Mouse (Mus musculus): ENCODE results near the gene Mcrs1. TPM values are rescaled to one million over a fixed set of nuclear protein-coding genes. Genes with fewer than 3 reads are reported as not detected.

The Mcrs1 gene
- polyA plus RNA-seq (2011; ENCODE audit: insufficient read depth, insufficient read length, low replicate concordance, missing spikeins): 31.9 and 39.0 TPM in 2 replicates

GRCm38 (mm10) chr15:99251626-99252380, at the start of gene Mcrs1:
Mcrs1 (minus strand) TSS chr15:99251961.
- peak within 1 kb of the TSS; percentile 96 for H3K27ac ChIP-seq (ENCODE audit: control insufficient read depth, insufficient read depth, low read depth, low read length, poor library complexity)
- H3K4me3 ChIP-seq (replicated peaks; ENCODE audit: control insufficient read depth, low read depth, low read length): peak within 1 kb of the TSS; percentile 96
- under 1% methylated on average over 52 of the region's 52 CpGs for WGBS
- H3K4me1 ChIP-seq (ENCODE audit: control insufficient read depth, insufficient read depth, low read length): peaks cover 3% of the 10 kb centered on the region; the same call in 1 of the 2 replicates
- 0 out of 2 replicates have a peak, but pooled peaks have one; percentile 25 for TF ChIP-seq POLR2A (IDR thresholded peaks at IDR 0.05; ENCODE audit: borderline replicate concordance, control insufficient read depth, low read depth, low read length)
- no peak for TF ChIP-seq CTCF (IDR thresholded peaks at IDR 0.05; ENCODE audit: control insufficient read depth, insufficient read depth, low read length)

DNA sequence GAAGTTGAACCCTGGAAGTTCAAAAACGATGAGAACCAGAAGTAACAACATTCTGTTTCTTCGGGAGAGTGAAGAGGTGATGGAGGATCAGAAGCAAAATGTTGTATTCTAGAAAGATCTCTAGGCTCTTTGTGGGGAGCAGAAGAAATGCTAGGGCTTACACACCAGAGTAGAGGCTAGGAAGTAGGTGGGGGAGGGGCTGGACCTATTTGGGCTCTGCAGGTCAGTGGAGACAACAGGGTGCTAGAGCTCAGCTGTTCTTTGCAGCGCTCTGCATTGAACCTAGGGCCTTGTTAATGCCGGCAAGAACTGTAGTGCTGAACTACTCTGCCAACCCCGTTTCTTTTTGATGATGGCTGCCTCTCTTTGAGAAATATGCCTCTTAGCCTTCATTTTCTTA, 44.5 kb upstream of the Mcrs1 start:
- 41% methylated on average over 5 of the region's 5 CpGs for WGBS
- TF ChIP-seq CTCF (IDR thresholded peaks at IDR 0.05; ENCODE audit: control insufficient read depth, insufficient read depth, low read length) (no peak), POLR2A (IDR thresholded peaks at IDR 0.05; ENCODE audit: borderline replicate concordance, control insufficient read depth, low read depth, low read length) (no peak)
- Histone ChIP-seq H3K4me3 (replicated peaks; ENCODE audit: control insufficient read depth, low read depth, low read length) (no peak overlapping the region), H3K4me1 (ENCODE audit: control insufficient read depth, insufficient read depth, low read length) (no peaks in the 10 kb centered on the region), H3K27ac (ENCODE audit: control insufficient read depth, insufficient read depth, low read depth, low read length, poor library complexity) (no peak overlapping the region)

GRCm38 (mm10) chr15:99295484-99295981, 43.8 kb upstream of the Mcrs1 start, which contains the start of gene Fam186b:
Fam186b (minus strand) TSS chr15:99295888.
- no peak for TF ChIP-seq CTCF (IDR thresholded peaks at IDR 0.05; ENCODE audit: control insufficient read depth, insufficient read depth, low read length)
- no peak for TF ChIP-seq POLR2A (IDR thresholded peaks at IDR 0.05; ENCODE audit: borderline replicate concordance, control insufficient read depth, low read depth, low read length)
- no peak within 1 kb of the TSS; the same call in 1 of the 2 replicates for H3K27ac ChIP-seq (ENCODE audit: control insufficient read depth, insufficient read depth, low read depth, low read length, poor library complexity)
- H3K4me1 ChIP-seq (ENCODE audit: control insufficient read depth, insufficient read depth, low read length): no peaks in the 10 kb centered on the region
- peak within 1 kb of the TSS; percentile 65 for H3K4me3 ChIP-seq (replicated peaks; ENCODE audit: control insufficient read depth, low read depth, low read length)
- WGBS: 10% methylated on average over 17 of the region's 17 CpGs

- no peak within 1 kb of the TSS; the same call in 1 of the 2 replicates for H3K27ac ChIP-seq (ENCODE audit: control insufficient read depth, insufficient read depth, low read depth, low read length, poor library complexity)
Observed at GRCm38 (mm10) chr15:99294813-99295374, 43.1 kb upstream of the Mcrs1 start, which contains the start of gene Prpf40b. Prpf40b (plus strand) TSS chr15:99295087.

GRCm38 (mm10) chr15:99294287-99294686, 42.5 kb upstream of the Mcrs1 start:
- no peak for TF ChIP-seq POLR2A (IDR thresholded peaks at IDR 0.05; ENCODE audit: borderline replicate concordance, control insufficient read depth, low read depth, low read length)
- no peak for TF ChIP-seq CTCF (IDR thresholded peaks at IDR 0.05; ENCODE audit: control insufficient read depth, insufficient read depth, low read length)
- Histone ChIP-seq H3K27ac (ENCODE audit: control insufficient read depth, insufficient read depth, low read depth, low read length, poor library complexity) (no peak overlapping the region), H3K4me1 (ENCODE audit: control insufficient read depth, insufficient read depth, low read length) (no peaks in the 10 kb centered on the region), H3K4me3 (replicated peaks; ENCODE audit: control insufficient read depth, low read depth, low read length) (peak overlapping the region; percentile 65)
- WGBS: under 1% methylated on average over 16 of the region's 16 CpGs

More at GRCm38 (mm10) chr15:99294813-99295374, 43.1 kb upstream of the Mcrs1 start, which contains the start of gene Prpf40b:
- no peaks in the 10 kb centered on the region for H3K4me1 ChIP-seq (ENCODE audit: control insufficient read depth, insufficient read depth, low read length)
- under 1% methylated on average over 64 of the region's 64 CpGs for WGBS
- peak within 1 kb of the TSS; percentile 65 for H3K4me3 ChIP-seq (replicated peaks; ENCODE audit: control insufficient read depth, low read depth, low read length)
- TF ChIP-seq POLR2A (IDR thresholded peaks at IDR 0.05; ENCODE audit: borderline replicate concordance, control insufficient read depth, low read depth, low read length) (no peak; the same call in 1 of the 2 replicates), CTCF (IDR thresholded peaks at IDR 0.05; ENCODE audit: control insufficient read depth, insufficient read depth, low read length) (0 out of 2 replicates have a peak, but pooled peaks have one; percentile 12)

GRCm38 (mm10) chr15:99290586-99290985, 38.8 kb upstream of the Mcrs1 start:
- Histone ChIP-seq H3K4me3 (replicated peaks; ENCODE audit: control insufficient read depth, low read depth, low read length) (no peak overlapping the region), H3K4me1 (ENCODE audit: control insufficient read depth, insufficient read depth, low read length) (no peaks in the 10 kb centered on the region), H3K27ac (ENCODE audit: control insufficient read depth, insufficient read depth, low read depth, low read length, poor library complexity) (no peak overlapping the region)
- 86% methylated on average over 11 of the region's 11 CpGs for WGBS
- TF ChIP-seq CTCF (IDR thresholded peaks at IDR 0.05; ENCODE audit: control insufficient read depth, insufficient read depth, low read length) (no peak), POLR2A (IDR thresholded peaks at IDR 0.05; ENCODE audit: borderline replicate concordance, control insufficient read depth, low read depth, low read length) (no peak)

DNA sequence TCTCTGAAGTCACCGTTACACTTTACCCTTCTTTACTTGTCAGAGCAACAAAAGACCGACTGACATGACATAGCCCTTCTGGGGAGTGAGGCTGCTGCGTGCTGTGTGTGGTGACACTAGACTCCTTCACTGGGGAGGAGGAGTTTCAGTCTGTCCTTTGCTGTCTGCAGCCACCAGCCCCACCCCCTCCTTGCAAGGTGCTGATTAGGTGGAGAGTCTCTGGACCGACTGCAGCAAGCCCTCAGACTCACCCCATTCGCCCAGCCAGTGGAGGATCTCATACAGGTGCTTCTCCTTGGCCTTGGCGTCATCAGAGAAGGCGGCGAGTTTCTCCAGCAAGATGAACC, 33.4 kb upstream of the Mcrs1 start:
- no peak overlapping the region for H3K4me3 ChIP-seq (replicated peaks; ENCODE audit: control insufficient read depth, low read depth, low read length)
- no peak overlapping the region for H3K27ac ChIP-seq (ENCODE audit: control insufficient read depth, insufficient read depth, low read depth, low read length, poor library complexity)
- no peak for TF ChIP-seq POLR2A (IDR thresholded peaks at IDR 0.05; ENCODE audit: borderline replicate concordance, control insufficient read depth, low read depth, low read length)
- no peak for TF ChIP-seq CTCF (IDR thresholded peaks at IDR 0.05; ENCODE audit: control insufficient read depth, insufficient read depth, low read length)
- 68% methylated on average over 8 of the region's 8 CpGs for WGBS
- no peaks in the 10 kb centered on the region; the same call in 1 of the 2 replicates for H3K4me1 ChIP-seq (ENCODE audit: control insufficient read depth, insufficient read depth, low read length)

All from bone marrow, adult 2 months (tissue).